Mouse (Mus musculus) stomach, embryonic 16.5 days (tissue): ENCODE data around the gene Zbtb18. TPM values are rescaled to one million over a fixed set of nuclear protein-coding genes. Genes with fewer than 3 reads are reported as not detected.

Source experiments
- ATAC-seq: fragments of 200-750 bp; cut with Nextera tagmentation; 2 replicates; pipeline ENCODE4 v1.8.0; 2017; ENCODE audit warnings: moderate number of reproducible peaks, moderate TSS enrichment; ENCODE audit not compliant: insufficient read depth, low FRiP score
- H3K27ac ChIP-seq: fragments of 300-500 bp; sonication (generic); 2 replicates; pipeline ENCODE4 v1.5.1; 2014; ENCODE audit warnings: low read length
- H3K27me3 ChIP-seq: fragments of 300-500 bp; sonication (generic); 2 replicates; pipeline ENCODE4 v1.6.1; 2014; ENCODE audit warnings: low read length, control low read depth, mixed read lengths; ENCODE audit not compliant: control insufficient read depth, insufficient read depth
- H3K36me3 ChIP-seq: fragments of 300-500 bp; sonication (generic); 2 replicates; pipeline ENCODE4 v1.6.1; 2014; ENCODE audit warnings: low read length; ENCODE audit not compliant: control insufficient read depth, insufficient read depth
- H3K4me1 ChIP-seq: fragments of 300-500 bp; sonication (generic); 2 replicates; pipeline ENCODE4 v1.6.1; 2014; ENCODE audit warnings: low read length, control low read depth, mixed read lengths; ENCODE audit not compliant: control insufficient read depth, insufficient read depth
- H3K4me2 ChIP-seq: fragments of 300-500 bp; sonication (generic); 2 replicates; pipeline ENCODE4 v1.6.1; 2014; ENCODE audit warnings: low read depth, low read length, mixed read lengths
- H3K4me3 ChIP-seq: fragments of 300-500 bp; sonication (generic); replicated peaks from 2 replicates; pipeline ENCODE4 v1.5.1; 2014; ENCODE audit warnings: mild to moderate bottlenecking, low read length
- H3K9ac ChIP-seq: fragments of 300-500 bp; sonication (generic); 2 replicates; pipeline ENCODE4 v1.6.1; 2014; ENCODE audit warnings: low read length
- H3K9me3 ChIP-seq: fragments of 300-500 bp; sonication (generic); replicated peaks from 2 replicates; pipeline ENCODE4 v1.6.1; 2016; ENCODE audit warnings: low read length, control low read depth; ENCODE audit not compliant: control insufficient read depth
- WGBS: fragments of 180-500 bp; shearing (Covaris S2); extraction: QIAGEN DNeasy Blood & Tissue Kit; methylation state at CpG from one replicate; pipeline ENCODE4 v1.1.7; 2014; 5-methylcytosine and 5-hydroxymethylcytosine counted together
- polyA plus RNA-seq: library from polyadenylated mRNA; unstranded; fragments of >200 nt; fragmentation: Nextera tagmentation; extraction: Ambion mirVana; gene quantifications from 2 replicates; pipeline ENCODE4 v1.2.1, GENCODE M21; 2015

Gene Zbtb18
- polyA plus RNA-seq, 1 experiment from 2014 or later = 2.0 TPM

DNA sequence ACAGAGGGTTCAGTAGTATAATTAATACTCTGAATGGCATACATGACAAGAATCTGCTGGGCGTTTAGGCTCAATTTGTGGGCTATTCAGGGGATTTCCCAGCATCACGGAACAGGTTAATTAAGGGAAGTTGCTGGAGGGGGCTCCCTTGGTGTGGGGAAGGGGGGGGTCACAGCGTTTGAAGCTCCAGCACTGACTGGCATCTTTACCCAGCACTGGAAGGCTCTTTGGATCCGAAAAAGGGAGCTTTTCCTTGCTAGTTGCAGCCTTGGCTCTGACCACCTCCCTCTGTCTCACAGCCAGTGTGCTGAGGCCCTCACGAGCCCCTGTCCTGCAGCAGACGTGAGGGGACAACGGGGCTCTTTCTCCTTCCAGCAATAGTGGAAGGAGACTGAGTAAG lies 42.5 kb downstream of the Zbtb18 start:
- Histone ChIP-seq H3K27ac (no peak overlapping the region), H3K4me3 (no peak overlapping the region), H3K9me3 (no peaks in the 10 kb centered on the region), H3K36me3 (no peaks in the 10 kb centered on the region), H3K9ac (no peak overlapping the region), H3K27me3 (no peaks in the 10 kb centered on the region), H3K4me2 (no peak overlapping the region), H3K4me1 (no peaks in the 10 kb centered on the region)
- 46% methylated on average over 7 of the region's 7 CpGs for WGBS
- no peak for ATAC-seq

DNA sequence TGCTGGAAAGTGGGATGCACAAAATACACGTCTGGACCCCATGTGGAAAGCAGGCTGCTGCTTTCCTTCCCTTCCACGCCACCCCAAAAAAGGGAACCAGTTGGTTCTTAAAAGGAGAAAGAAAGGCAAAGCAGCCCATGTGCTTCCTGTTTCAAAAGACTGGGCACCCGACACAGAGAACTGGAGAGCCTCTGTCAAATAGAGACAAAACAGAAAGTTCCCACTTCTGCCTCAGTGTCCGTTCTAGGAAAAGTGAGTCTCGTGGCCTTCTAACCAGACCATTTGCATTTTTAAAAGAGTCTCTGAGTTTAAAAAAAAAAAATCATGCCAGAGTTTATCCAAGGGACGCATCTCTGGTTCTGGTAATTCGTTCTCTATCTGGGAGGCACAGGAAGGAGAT lies 47.7 kb downstream of the Zbtb18 start:
- no peak overlapping the region for H3K27ac ChIP-seq
- H3K36me3 ChIP-seq = no peaks in the 10 kb centered on the region
- no peaks in the 10 kb centered on the region for H3K4me1 ChIP-seq
- H3K4me3 ChIP-seq = no peak overlapping the region
- no peak overlapping the region for H3K4me2 ChIP-seq
- WGBS = 69% methylated on average over 7 of the region's 7 CpGs
- H3K9ac ChIP-seq = no peak overlapping the region
- no peaks in the 10 kb centered on the region for H3K27me3 ChIP-seq
- H3K9me3 ChIP-seq = no peaks in the 10 kb centered on the region
- no peak for ATAC-seq

DNA sequence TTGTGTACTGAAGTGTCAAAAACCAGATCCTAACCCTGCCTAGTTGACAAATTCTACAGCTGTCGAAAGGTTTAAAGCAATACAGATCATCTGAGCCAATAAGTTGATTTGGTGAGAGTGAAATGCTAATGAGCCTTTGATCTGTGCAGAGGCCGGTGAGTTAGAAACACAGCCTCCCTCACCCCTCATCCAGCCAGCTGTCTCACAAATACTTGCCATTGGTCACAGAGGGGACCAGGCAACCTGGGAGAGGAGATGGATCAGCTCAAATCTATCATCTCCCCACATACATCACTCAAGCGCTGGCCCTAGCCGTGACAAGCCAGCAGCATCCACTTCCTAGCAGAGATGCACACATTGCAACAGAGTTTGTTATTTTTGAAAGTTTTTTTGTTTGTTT lies 48.7 kb downstream of the Zbtb18 start:
- Histone ChIP-seq H3K36me3 (no peaks in the 10 kb centered on the region), H3K27me3 (no peaks in the 10 kb centered on the region), H3K9me3 (no peaks in the 10 kb centered on the region), H3K4me1 (no peaks in the 10 kb centered on the region), H3K4me2 (no peak overlapping the region), H3K9ac (no peak overlapping the region), H3K27ac (no peak overlapping the region), H3K4me3 (no peak overlapping the region)
- WGBS = 47% methylated on average over 4 of the region's 4 CpGs
- no peak for ATAC-seq

DNA sequence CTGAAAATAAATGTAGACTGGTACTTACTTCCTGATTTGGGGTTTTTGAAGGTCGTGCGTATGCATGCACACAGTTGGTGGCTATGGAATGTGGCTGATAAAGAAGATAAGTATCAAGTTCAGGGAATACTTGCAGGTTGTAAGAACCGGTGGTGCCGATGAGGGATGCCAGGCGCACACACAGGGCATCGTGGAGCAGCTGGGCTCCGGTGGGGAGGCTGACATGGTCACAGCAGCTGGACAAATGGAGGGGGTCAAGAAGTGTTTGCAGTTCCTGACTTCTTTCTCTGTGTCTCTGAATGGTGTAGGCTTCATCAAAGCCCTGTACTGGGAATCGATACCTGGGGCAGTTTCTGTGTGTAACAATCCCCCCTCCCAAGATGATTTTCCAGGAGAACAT lies 49.1 kb downstream of the Zbtb18 start:
- ATAC-seq = no peak
- Histone ChIP-seq H3K4me3 (no peak overlapping the region), H3K9me3 (no peaks in the 10 kb centered on the region), H3K27ac (no peak overlapping the region), H3K4me1 (no peaks in the 10 kb centered on the region), H3K4me2 (no peak overlapping the region), H3K9ac (no peak overlapping the region), H3K27me3 (no peaks in the 10 kb centered on the region), H3K36me3 (no peaks in the 10 kb centered on the region)
- WGBS = 45% methylated on average over 8 of the region's 8 CpGs

DNA sequence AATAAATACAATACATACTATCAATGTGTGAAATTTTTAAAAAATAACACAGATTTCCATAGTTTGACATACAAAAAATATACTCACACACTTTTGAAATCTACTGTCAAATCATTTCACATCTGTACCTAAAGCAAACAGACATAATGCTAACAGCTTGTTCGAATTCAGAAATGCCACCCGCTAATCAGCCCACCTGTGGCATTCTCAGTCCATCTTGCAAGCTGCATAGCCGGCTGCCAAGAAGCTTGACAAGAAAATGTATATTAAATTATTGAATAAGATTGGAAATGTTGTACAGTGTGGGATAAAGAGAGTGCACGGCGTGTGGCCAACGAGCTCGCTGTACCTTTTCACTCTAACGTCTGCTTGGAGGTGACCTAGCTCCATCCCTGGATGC lies 52.2 kb downstream of the Zbtb18 start:
- no peaks in the 10 kb centered on the region for H3K36me3 ChIP-seq
- no peak overlapping the region for H3K9ac ChIP-seq
- no peak overlapping the region for H3K27ac ChIP-seq
- H3K9me3 ChIP-seq = no peaks in the 10 kb centered on the region
- ATAC-seq = no peak
- H3K4me2 ChIP-seq = no peak overlapping the region
- H3K27me3 ChIP-seq = no peaks in the 10 kb centered on the region
- WGBS = 89% methylated on average over 8 of the region's 8 CpGs
- no peaks in the 10 kb centered on the region for H3K4me1 ChIP-seq
- H3K4me3 ChIP-seq = no peak overlapping the region

DNA sequence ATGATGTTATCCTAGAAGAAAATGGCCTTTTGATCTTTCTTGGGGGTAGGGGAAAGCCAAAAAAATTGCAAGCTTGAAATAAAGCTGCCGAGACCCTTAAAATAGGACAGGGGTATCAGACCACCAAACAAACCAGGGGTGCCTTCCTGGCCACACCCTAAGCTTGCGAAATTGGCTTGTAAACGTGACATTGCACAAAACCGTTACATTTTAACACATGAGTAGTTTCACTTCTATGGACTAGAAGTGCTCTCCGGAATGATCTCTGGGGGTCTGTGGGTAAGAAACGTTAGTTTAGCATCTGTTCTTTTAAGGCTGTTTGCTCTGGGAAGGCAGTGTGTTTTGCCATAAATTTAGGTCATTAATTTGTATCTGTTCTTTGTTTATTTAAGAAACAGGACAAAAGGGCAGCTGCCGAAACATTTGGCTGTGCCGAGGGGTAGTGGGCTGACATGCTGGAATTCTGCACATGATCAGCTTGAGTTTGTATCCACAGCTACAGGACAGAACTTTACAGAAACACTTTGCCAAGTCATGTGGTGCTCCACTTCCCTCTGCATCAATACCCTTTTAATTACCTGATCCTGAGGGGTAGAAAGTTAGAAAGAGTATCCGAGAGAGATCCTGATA lies 52.9 kb downstream of the Zbtb18 start:
- Histone ChIP-seq H3K4me2 (peak overlapping the region; percentile 9; the same call in 1 of the 2 replicates), H3K9me3 (no peaks in the 10 kb centered on the region), H3K27me3 (no peaks in the 10 kb centered on the region), H3K36me3 (no peaks in the 10 kb centered on the region), H3K27ac (no peak overlapping the region), H3K4me1 (no peaks in the 10 kb centered on the region), H3K9ac (no peak overlapping the region), H3K4me3 (no peak overlapping the region)
- no peak for ATAC-seq
- WGBS = 36% methylated on average over 9 of the region's 9 CpGs

Other genes starting within 250 kb of the Zbtb18 start
- gene Akt3, start 184.1 kb upstream of the Zbtb18 start, polyA plus RNA-seq = 4.1 and 4.4 TPM in 2 replicates